Mouse (Mus musculus): ENCODE measurements around the gene Pax5. TPM values are rescaled to one million over a fixed set of nuclear protein-coding genes. Genes with fewer than 3 reads are reported as not detected.

The Pax5 gene
- total and polyA plus RNA-seq, 3 experiments = not detected

GRCm38 (mm10) chr4:44535646-44536045, 174.6 kb downstream of the Pax5 start:
- TF ChIP-seq POLR2A (IDR thresholded peaks at IDR 0.05; ENCODE audit: control insufficient read depth in 1 of 2, insufficient read depth in 1 of 2, low read depth in 1 of 2, low read length in 2 of 2, poor library complexity in 1 of 2) (no peak), MEF2A (IDR thresholded peaks at IDR 0.05; ENCODE audit: extremely low read depth, insufficient replicate concordance, low read depth, low read length, poor library complexity, severe bottlenecking) (no peak), KAT2A (conservative IDR thresholded peaks at IDR 0.05; ENCODE audit: low read depth, low read length) (no peak), NRF1 (IDR thresholded peaks at IDR 0.05; ENCODE audit: insufficient read depth, low read depth, low read length, poor library complexity, severe bottlenecking) (no peak)

GRCm38 (mm10) chr4:44533286-44533685, 177.0 kb downstream of the Pax5 start:
- no peak for DNase-seq (ENCODE audit: low read depth, low spot score)
- H3K4me3 ChIP-seq (ENCODE audit: control insufficient read depth in 1 of 2, insufficient read depth in 1 of 2, low read depth in 2 of 2, low read length in 2 of 2) = no peak overlapping the region
- no peaks in the 10 kb centered on the region for H3K9me3 ChIP-seq (replicated peaks; ENCODE audit: insufficient read depth, low read length)
- no peaks in the 10 kb centered on the region for H3K36me3 ChIP-seq (ENCODE audit: control insufficient read depth in 1 of 2, insufficient read depth in 2 of 2, low read length in 2 of 2)
- H3K27me3 ChIP-seq (ENCODE audit: control insufficient read depth in 1 of 2, insufficient read depth in 2 of 2, low read length in 2 of 2) = no peaks in the 10 kb centered on the region
- no peak overlapping the region for H3K27ac ChIP-seq (ENCODE audit: control insufficient read depth, low read depth, low read length)
- H3K4me1 ChIP-seq (ENCODE audit: control insufficient read depth in 1 of 2, insufficient read depth in 2 of 2, low read length in 2 of 2) = no peaks in the 10 kb centered on the region
- H3K9ac ChIP-seq (ENCODE audit: control insufficient read depth, low read depth, low read length, poor library complexity, severe bottlenecking) = no peak overlapping the region
- no peaks in the 10 kb centered on the region for H3K79me2 ChIP-seq (ENCODE audit: control insufficient read depth, insufficient read depth, low read length, poor library complexity)
- no peak for TF ChIP-seq MYC (IDR thresholded peaks at IDR 0.05; ENCODE audit: low read depth, low read length)
- no peak for TF ChIP-seq POLR2AphosphoS5 (IDR thresholded peaks at IDR 0.05; ENCODE audit: borderline replicate concordance, low read depth, low read length)
- TF ChIP-seq RAD21 (IDR thresholded peaks at IDR 0.05; ENCODE audit: low read depth, low read length) = no peak
- TF ChIP-seq USF1 (IDR thresholded peaks at IDR 0.05; ENCODE audit: low read depth, low read length) = no peak
- TF ChIP-seq TCF12 (IDR thresholded peaks at IDR 0.05; ENCODE audit: low read depth, low read length) = no peak
- TF ChIP-seq ETS1 (IDR thresholded peaks at IDR 0.05; ENCODE audit: low read depth, low read length) = no peak
- no peak for TF ChIP-seq ZC3H11A (IDR thresholded peaks at IDR 0.05; ENCODE audit: low read depth, low read length)
- TF ChIP-seq MXI1 (IDR thresholded peaks at IDR 0.05; ENCODE audit: low read depth, low read length) = no peak
- no peak for TF ChIP-seq CHD1 (IDR thresholded peaks at IDR 0.05; ENCODE audit: low read depth, low read length)
- TF ChIP-seq CTCF (IDR thresholded peaks at IDR 0.05 in 2 of 3, conservative IDR thresholded peaks at IDR 0.05 in 1 of 3; ENCODE audit: control insufficient read depth in 1 of 3, insufficient read depth in 1 of 3, low read depth in 2 of 3, low read length in 3 of 3, poor library complexity in 1 of 3, severe bottlenecking in 1 of 3) = no peak
- TF ChIP-seq E2F4 (IDR thresholded peaks at IDR 0.05; ENCODE audit: borderline replicate concordance, low read depth, low read length) = no peak
- TF ChIP-seq TAL1 (IDR thresholded peaks at IDR 0.05; ENCODE audit: low read length) = no peak
- no peak for TF ChIP-seq MAZ (IDR thresholded peaks at IDR 0.05; ENCODE audit: low read depth, low read length)
- no peak for TF ChIP-seq ZMIZ1 (IDR thresholded peaks at IDR 0.05; ENCODE audit: low read depth, low read length)
- no peak for TF ChIP-seq GABPA (IDR thresholded peaks at IDR 0.05; ENCODE audit: low read depth, low read length)
- no peak for TF ChIP-seq NELFE (IDR thresholded peaks at IDR 0.05; ENCODE audit: low read depth, low read length)

More at GRCm38 (mm10) chr4:44535646-44536045, 174.6 kb downstream of the Pax5 start:
- Histone ChIP-seq H3K4me3 (ENCODE audit: control insufficient read depth in 1 of 2, insufficient read depth in 1 of 2, low read depth in 2 of 2, low read length in 2 of 2) (no peak overlapping the region), H3K27me3 (ENCODE audit: control insufficient read depth in 1 of 2, insufficient read depth in 2 of 2, low read length in 2 of 2) (no peaks in the 10 kb centered on the region), H3K36me3 (ENCODE audit: control insufficient read depth in 1 of 2, insufficient read depth in 2 of 2, low read length in 2 of 2) (no peaks in the 10 kb centered on the region), H3K79me2 (ENCODE audit: control insufficient read depth, insufficient read depth, low read length, poor library complexity) (no peaks in the 10 kb centered on the region), H3K9me3 (replicated peaks; ENCODE audit: insufficient read depth, low read length) (no peaks in the 10 kb centered on the region), H3K4me1 (ENCODE audit: control insufficient read depth in 1 of 2, insufficient read depth in 2 of 2, low read length in 2 of 2) (no peaks in the 10 kb centered on the region), H3K9ac (ENCODE audit: control insufficient read depth, low read depth, low read length, poor library complexity, severe bottlenecking) (no peak overlapping the region), H3K27ac (ENCODE audit: control insufficient read depth, low read depth, low read length) (no peak overlapping the region)
- DNase-seq (ENCODE audit: low read depth, low spot score) = no peak

Measured in MEL (cell line).